Mouse (Mus musculus) urinary bladder, postnatal 10 days (tissue): ENCODE results near the gene Calcoco1.
A peak's percentile ranks its signal among the peaks of the same experiment; 100 is the strongest.
"Not testable (repeated sequence)": the region's sequence is repeated elsewhere in the genome, so short reads cannot be mapped to it uniquely, and the experiment has no call there.

Experiments
- DNase-seq: peaks from one replicate; pipeline ENCODE4 v3.0.0; 2022; ENCODE audit warnings: low spot score

The Calcoco1 gene

DNA sequence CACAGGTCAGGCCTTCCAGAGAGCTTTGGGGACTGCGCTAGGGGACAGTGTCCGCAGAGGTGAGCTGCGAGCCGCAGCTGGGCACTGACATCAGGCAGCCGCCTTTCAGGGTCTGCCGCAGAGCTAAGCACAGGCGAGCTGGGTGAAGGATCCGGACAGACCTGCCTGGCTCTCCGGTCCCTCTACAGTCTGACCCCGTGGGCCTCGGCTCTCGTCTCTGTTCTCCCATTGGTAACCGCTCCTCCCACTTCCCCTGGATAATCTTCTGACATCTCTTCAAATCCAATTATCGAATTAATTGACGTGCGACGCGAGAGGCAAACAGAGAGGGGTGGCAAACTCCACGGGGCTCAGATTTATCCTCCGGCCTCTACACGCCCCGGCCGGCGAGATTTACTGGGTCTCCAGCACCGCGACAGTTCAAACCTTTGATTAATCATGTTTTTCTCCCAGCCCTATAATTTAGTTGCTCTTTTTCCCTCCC is 29.6 kb downstream of the Calcoco1 start:
- no peak for DNase-seq

DNA sequence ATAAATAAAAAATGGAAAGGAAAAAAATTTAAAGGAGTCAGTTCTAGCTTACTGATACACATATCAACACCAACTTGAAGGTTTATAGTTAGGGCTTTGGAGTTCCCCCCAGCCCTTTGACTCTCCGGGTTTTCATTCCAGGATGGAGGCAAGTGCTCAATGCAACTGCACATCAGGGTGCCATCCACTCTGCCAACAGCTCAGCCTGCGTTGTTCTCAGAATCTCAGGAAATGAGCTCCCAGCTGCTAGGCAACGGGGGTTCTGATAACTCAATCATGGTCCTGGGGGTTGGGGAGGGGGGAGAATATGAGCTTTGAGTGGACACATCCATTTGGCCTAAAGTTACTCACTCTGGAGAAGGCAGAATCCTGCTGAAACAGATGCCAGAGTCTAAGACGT is 36.2 kb downstream of the Calcoco1 start:
- DNase-seq = no peak

DNA sequence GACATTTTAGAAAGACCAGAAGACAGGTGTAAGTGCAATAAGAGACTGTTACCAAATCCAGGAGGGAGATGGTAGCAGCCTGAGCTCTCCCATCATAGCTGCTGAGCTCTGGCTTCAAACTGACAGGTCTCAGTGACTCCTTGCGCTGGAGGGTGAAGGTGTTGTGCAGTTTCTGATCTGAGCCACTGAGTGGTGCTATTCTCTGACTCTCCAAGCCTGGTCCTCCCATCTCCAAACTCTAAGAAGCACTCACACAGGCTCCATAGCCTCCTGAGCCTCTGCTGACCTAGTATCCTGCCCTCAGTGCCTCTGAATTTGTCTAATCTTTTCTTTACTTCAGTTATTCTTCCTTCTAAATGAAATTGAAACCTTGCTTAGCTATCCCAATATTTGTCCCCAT is 38.3 kb downstream of the Calcoco1 start:
- no peak for DNase-seq

DNA sequence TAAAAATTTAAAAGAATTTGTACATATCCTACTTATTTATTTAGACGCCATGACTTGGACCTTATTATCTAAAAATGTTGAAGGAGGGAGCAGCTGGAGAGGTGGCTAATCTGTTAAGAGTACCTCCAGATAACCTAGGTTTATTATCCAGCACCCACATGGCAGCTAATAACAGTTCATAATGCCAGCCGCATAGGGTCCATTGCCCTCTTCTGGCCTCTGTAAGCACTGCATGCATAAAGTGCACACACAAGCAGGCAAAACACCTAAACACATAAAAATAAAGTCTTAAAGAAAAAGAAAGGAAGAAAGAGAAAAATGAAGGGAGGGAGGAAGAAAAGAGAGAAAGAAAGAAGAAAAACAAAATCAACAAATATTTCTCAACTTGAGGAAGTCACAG is 45.6 kb downstream of the Calcoco1 start:
- no peak for DNase-seq

DNA sequence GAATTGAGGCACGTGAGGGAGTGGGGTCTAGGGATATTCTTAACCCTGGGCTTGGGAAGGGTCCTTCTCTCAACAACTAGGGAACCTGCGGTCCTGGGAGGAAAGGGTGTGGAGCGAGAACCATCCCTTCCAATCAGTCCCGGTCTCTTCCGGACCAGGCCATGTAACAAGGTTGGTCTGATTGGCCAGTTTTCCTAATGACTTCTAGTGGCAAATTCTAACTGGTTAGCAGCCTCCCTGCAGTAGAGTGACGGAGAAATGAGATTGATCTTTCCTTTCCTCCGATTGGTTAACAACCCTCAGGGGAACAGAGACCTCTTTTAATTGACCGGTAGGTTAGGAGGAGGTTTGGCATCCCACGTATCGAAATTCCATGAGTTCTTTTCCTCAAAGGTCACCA is 48.4 kb downstream of the Calcoco1 start:
- no peak for DNase-seq

DNA sequence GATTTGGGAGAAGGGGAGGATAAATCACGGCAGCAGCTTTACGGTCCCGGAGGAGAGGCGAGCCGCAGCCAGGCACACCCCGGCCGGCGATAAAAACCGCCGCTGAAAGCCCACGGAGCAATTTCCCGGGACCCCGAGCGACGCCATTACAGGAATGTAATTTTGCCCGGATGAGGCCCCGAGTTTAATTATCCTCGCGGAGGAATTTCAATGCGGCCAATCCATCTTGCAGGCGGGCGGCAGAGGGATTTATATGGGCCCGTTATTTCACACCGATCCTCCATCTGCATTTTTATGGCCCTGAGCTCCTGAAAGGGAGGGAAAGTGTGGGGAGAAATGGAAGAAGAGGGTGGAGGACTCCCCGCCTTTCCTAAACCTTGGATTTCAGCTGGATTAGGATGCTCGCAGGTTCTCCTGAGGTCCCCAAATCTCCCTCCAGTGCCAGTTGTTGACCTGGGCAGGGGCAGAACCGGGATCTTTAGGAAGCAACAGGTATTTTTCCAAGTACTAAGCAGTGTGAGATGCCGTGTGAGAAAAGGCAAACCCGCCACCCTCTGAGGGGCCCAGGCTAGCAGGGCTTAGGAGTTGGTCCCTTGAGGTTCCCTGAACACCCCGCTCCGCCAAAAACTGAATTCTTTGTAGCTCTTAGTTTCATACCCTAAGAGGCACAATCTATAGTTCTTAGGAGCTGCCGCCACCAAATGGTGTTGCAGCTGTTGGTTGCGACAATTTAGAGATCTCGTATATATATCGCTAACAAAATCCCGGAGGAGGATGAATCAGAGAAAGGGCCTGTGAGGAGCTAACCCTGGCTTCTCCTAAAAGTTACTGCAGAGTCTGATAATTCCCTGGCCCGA is 49.5 kb downstream of the Calcoco1 start, which contains the start of gene Atp5g2:
TSS of gene Atp5g2 (minus strand) at position 138 of the 857 bp plus-strand sequence.
- no peak for DNase-seq

DNA sequence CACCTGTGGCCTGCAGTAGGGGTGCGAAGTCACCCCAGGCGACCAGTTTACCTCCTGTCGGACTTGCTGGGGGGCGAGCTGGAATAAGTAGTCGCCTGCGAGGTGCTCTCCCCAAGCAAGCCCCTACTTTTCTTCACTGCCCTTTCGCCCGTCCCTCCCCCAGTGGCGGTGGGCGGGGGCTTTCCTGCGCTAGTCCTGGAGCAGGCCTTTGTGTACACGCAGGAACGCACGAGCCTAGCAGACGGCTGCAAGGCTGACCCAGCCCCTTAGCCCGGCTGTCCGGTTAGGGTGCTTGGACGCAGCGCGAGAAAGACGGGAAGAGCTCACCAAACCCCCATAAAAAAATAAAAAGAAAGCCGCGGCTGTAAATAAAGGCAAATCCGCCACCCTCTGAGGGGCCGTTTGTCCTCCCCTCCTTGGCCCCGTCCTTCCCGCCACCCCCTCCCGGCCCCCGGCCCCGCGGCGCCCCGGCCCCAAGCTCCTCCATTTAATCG is 50.2 kb downstream of the Calcoco1 start:
- peak; percentile 43 for DNase-seq

DNA sequence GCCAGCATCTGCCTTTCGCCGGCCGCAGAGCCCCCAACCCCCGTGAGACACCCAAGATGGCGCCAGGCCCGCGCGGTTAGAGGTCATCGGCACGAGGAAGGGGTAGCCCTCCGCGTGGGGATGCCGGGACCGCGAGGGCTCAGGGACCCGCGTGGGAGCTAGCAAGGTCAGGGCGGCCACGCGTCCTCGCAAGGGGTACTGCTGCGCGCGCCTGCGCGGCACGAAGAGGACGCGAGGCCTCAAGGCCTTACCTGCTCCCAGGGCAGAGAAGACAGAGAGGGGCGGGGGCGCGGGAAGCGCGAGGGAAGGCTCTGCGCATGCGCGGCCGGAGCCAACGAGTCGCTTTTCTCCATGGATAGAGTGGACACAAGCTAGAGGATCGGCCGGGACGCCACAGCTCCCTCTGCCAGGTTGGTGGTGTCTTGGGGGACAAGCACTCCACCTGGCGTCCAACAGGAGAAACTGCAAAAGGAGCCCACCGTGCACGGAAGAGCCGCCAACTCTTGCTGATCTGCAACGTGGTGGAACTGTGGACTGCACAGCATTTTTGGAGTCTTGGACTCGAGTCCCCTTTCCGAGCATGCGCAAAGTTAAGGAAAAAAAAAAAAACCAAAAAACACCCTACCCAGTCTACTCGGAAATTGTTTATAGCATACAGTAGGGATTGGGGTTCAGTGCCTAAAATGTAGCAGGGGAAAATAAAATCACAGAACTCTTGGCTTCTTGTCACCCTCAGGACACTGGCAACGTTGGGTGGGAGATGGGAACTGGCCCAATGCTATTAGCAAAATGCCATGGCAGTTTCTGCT is 51.0 kb downstream of the Calcoco1 start:
- peak; percentile 88 for DNase-seq

DNA sequence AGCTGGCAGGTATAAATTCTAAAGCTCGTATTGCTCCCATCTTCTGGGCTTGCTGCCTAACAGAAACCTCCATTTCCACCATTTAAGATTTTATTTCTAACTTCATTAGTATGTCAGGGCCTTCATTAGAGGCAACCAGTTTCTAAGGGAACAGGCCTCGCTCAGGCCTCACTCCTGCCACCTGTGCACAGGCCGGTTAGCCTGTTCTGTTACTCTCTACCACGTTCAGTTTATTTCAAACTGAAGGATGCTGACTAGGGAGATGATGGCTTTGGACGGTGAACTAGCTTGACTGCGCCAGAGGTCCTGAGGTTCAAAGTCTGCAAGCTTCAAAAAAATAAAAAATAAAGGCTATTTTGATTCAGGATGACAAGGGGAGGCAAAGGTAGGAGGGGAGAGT is 51.7 kb downstream of the Calcoco1 start:
- no peak for DNase-seq

DNA sequence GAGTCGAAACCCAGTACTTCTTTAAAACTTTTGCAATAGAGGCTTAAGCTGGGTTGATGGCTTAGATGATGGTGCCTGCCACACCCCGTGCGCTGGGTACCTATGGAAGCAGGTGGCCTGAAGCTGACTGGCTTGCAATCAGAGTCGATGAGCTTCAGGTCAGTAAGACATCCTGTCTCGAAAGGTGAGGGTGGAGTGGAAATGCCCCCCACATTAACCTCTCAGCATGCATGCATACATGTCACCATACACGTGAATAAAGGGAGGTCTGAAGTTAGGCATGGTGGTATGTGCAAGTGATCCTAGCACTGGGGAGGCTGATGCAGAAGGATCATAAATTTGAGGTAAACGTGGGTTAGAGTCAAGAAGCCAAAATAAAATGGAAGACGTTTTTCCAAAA is 52.4 kb downstream of the Calcoco1 start:
- no peak for DNase-seq

DNA sequence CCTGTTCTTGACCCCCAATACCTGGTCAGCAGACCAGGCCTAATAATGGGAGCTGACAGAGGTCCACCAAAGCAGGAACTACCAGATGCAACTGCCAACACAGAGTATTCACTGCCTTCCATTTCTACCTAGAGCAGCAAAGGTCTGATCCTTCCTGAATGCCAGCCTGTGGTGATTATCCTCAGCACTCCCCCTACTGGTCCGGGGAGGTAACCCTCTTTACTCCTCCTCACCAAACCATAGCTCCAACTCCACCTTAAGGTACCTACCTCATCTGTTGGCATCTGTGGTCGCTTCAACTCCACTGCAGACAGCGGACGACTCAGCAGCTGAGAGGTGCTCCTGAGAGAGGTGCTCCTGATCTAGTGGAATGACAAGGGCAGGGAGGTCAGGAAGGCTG is 56.5 kb downstream of the Calcoco1 start:
- DNase-seq = no peak

DNA sequence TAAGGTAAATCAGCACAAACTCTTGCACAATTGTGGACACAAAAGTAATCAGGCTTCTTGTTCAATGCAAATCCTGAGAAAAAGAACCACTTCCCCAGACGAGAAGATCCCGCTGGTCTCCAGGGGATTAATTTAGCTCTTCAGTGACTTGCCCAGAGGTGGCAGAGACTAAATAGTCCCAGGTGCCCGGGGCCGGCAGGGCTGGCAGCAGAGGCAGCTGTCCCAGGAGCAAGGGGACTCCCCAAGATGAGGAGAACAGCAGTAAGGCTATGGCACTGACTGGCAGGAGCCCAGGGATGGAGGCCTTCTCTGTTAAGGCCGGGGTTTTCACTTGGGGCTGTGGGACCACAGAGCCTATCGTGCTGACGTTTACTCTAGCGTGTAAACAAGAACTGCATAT is 58.2 kb downstream of the Calcoco1 start:
- DNase-seq = no peak

DNA sequence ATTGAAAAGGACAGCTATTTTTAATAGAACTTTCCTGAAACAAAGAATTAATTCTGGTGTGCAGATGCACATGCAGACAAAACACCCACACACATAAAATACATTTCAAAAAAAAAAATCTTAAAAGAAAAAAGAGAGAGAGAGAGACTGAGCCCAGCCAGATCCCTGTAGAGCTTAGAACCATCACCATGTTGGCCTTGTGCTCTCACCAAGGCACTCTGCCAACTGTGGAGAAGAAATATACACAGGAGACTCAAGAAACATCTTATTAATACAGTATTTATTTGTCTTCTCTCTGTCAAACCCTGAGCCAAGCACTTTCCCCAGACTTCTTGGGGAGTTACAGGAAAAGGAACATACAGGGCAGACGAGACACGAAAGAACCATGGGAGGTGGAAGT is 59.4 kb downstream of the Calcoco1 start:
- not testable (repeated sequence) for DNase-seq

DNA sequence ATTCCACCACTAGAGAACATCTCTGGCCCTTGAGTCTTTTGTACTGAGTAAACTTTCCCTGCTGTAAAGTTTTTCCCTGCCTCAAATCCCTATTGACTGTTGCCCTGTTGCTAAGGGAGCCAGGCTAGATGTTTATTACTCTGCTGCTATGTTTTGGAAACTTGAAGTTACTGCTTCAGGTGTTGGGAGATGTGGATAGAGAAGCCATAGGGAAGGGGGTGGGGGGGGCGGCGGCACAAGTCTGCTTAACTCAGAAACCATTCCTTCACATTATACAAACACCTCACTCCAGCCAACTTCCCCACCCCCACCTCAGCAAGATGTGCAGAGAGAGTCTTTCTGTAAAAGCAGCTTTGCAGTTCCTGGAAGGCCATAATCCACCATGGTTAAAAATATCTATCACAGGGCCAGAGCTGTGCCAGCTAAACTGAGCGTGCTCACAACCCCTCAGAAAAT is 64.0 kb downstream of the Calcoco1 start:
- no peak for DNase-seq
